Mouse (Mus musculus) induced T-regulatory cell, adult 2 months (primary cell): ENCODE measurements around the gene Yeats4.

ENCODE experiments used
- DNase-seq: peaks from one replicate; pipeline ENCODE4 v3.0.0-alpha.2; 2012; ENCODE audit warnings: low read depth

The Yeats4 gene

GRCm38 (mm10) chr10:117199701-117200100 is 24.6 kb downstream of the Yeats4 start:
- no peak for DNase-seq

- DNase-seq = no peak
Measured at GRCm38 (mm10) chr10:117196696-117197095, 27.6 kb downstream of the Yeats4 start.

- no peak for DNase-seq
Measured at GRCm38 (mm10) chr10:117195748-117196147, 28.6 kb downstream of the Yeats4 start.

- no peak for DNase-seq
Measured at GRCm38 (mm10) chr10:117195005-117195404, 29.3 kb downstream of the Yeats4 start.

DNA sequence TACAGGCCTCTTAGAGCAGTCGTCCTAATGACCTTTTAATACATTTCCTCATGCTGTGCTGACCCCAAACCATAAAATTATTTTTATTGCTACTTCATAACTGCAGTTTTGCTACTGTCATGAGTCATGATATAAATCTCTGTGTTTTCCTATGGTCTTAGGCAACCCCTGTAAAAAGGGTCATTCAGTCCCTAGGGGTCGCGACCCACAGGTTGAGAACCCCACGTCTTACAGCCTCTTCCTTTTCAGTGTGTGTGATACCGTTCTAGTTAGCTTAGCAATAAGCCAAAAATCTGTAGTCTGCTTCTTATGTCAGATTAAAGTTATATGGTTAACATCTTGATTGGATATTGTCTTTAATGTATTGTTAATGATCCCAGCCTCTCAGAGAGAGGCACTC is 30.9 kb downstream of the Yeats4 start:
- DNase-seq = no peak

GRCm38 (mm10) chr10:117185399-117186089 is 38.8 kb downstream of the Yeats4 start:
- DNase-seq = no peak

- no peak for DNase-seq
Measured at GRCm38 (mm10) chr10:117181098-117181497, 43.2 kb downstream of the Yeats4 start.

- DNase-seq = no peak
Measured at GRCm38 (mm10) chr10:117174645-117175044, 49.7 kb downstream of the Yeats4 start.

DNA sequence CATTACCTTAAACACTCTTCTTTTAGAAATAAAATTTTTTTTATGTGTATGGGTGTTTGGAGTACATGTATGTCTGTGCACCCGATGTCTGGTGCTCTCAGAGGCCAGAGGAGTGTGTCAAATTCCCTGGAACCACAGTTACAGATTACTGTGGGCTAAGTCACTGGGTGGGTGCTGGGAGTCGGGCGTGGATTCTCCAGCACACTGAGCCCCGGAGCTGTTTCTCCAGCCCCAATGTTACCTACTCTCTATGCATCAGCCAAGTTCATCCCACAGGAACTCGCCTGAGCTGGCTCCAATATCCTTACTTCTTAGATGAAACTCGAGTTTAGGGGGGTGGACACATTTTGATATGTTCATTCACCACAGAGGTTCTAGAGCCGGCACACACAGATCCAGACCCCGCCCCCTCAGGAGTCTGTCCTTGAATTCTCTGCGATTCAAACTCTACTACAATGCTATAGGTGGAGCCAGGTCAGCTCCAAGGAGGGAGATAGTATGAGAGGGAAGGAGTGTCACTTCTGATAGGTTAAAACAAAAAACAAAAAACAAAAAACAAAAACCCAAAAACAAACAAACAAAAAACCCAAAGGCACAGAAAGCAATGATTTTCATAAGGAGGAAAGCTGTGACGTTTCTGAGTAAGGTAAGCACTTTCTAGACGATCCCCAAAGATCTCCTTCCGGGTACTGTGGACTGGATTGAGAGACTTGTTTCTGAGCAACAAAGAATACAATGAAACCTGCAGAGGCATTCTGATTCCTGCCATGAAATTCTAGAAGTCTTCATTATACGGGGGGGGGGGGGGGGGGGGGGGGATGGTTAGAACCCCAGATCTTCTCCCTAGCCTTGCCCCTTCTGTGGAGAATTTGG is 50.5 kb downstream of the Yeats4 start:
- DNase-seq = no peak

DNA sequence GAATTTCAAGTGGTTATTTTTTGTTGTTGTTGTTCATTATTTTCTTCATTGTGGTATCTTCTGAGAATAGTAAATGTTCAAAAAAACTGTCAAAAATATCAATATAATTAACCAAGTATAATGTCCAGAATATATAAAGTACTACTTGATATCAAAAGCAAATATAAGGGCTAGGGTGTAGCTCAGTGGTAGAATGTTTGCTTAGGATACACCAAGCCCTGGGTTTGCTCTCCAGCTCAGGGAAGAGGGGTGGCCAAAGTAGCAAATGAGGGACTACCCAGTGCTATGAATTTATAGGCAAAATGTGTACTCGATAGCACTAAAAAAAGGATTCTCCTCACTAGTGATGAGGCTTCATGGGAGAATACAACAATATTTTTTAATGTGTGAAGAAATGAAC is 51.2 kb downstream of the Yeats4 start:
- no peak for DNase-seq

DNA sequence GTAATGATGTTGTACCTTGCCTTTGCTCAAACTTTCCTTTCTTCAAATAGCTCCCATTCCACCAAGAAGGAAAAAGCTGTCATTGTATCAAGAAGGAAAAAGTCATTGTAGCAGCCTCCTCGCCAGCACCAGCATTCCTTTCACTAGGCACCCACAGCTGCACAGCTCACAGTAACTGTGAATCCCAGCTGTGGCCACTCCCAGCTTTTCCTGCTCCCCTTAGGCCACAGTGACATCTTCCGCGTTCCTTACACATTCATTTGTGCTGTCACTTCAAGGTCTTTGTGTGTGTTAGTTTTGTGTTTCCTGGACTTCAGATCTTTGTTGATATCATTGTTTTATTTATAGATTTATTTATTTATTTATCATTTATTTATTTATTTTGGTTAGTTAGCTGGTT is 52.2 kb downstream of the Yeats4 start:
- DNase-seq = no peak

GRCm38 (mm10) chr10:117166785-117167425 is 57.4 kb downstream of the Yeats4 start:
- DNase-seq = no peak
